Mouse (Mus musculus): ENCODE results near the gene Ube2v1.

- no peak for TF ChIP-seq CTCF (IDR thresholded peaks at IDR 0.05)
- TF ChIP-seq EP300 (IDR thresholded peaks at IDR 0.05), result no peak
These were observed 30.8 kb upstream of the Ube2v1 start for GRCm38 (mm10) chr2:167662713-167663112.
